Mouse (Mus musculus) ovary, postnatal 10 days (tissue): ENCODE results near the gene Tap2.
A peak's percentile ranks its signal among the peaks of the same experiment; 100 is the strongest.
"Not testable (repeated sequence)": the region's sequence is repeated elsewhere in the genome, so short reads cannot be mapped to it uniquely, and the experiment has no call there.

Experiments used
- DNase-seq: peaks from one replicate; pipeline ENCODE4 v3.0.0; 2022; ENCODE audit warnings: low spot score

The Tap2 gene

DNA sequence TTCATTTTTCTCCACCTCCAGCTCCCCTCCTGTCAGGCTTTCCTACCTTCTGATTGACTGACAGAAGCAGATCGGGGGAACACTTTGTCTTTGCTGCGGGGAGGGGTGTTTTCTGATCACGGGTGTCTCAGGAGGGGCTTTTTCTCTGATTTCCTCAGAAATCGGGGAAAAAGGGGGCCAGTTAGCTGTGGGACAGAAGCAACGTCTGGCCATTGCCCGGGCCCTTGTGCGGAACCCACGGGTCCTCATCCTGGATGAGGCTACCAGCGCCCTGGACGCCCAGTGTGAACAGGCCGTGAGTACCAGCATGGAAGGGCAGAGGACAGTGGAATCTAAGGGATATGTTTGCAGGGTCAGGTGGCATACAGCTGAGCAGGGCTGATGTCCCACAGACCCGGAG, 11.8 kb downstream of the Tap2 start:
- DNase-seq, result no peak

- no peak for DNase-seq
Measured at GRCm38 (mm10) chr17:34217216-34217928, 14.0 kb downstream of the Tap2 start.

DNA sequence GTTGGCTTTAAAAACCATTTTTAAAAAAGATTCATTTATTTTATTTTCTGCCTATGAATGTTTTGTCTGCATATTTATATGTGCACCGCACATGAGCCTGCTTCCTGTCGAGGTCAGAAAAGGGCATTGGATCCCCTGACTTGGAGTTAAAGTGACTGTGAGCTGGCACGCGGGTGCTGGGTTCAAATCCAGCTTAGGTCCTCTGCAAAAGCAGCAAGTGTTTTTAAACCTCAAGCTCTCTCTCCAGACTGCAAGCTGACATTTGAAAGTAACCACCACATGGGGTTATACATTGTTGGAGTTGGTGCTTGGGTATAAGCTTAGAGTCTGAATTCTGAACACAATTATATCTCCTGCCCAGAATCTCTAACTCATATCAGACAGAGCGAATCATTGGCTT, 14.7 kb downstream of the Tap2 start:
- DNase-seq, result no peak

GRCm38 (mm10) chr17:34218675-34219074, 15.3 kb downstream of the Tap2 start:
- no peak for DNase-seq

DNA sequence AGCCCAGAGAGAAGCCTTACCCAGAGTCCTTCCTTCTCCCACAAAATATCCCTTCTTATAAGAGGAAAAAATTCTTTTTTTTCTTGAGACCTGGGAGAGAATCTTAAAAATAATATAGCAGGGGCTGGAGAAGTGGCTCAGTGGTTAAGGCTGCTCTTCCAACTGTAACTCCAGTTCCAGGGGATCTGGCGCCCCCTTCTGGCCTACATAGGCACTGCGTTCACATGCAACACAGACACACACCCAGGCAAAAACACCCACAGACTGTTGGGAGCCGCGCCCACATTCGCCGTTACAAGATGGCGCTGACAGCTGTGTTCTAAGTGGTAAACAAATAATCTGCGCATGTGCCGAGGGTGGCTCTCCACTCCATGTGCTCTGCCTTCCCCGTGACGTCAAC, 15.8 kb downstream of the Tap2 start:
- DNase-seq, result not testable (repeated sequence)

DNA sequence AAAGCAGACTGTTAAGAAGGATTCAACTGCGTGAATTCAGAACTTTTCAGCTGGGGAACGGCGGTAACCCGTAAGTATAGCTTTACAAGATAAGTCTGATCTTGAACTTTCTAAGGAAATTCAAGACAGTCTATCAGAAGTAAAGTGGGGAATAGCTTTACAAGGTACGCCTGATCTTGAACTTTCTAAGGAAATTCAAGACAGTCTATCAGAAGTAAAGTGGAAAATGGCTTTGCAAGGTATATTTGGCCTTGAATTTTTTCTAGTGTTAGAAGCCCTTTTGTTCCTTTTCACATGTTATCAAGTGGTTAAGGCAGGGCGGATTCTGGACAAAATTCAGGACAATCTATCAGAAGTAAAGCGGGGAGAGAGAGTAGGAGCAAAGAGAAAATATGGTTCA, 16.5 kb downstream of the Tap2 start:
- DNase-seq, result not testable (repeated sequence)

DNA sequence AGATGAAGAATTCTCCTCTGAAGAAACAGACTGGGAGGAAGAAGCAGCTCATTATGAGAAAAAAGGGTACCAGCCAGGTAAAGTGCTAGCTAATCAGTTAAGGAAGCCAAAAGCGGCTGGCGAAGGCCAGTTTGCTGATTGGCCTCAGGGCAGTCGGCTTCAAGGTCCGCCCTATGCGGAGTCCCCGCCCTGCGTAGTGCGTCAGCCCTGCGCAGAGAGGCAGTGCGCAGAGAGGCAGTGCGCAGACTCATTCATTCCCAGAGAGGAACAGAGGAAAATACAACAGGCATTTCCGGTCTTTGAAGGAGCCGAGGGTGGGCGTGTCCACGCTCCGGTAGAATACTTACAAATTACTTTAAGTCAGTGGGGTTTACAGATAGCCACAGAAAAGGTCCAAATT, 17.1 kb downstream of the Tap2 start:
- not testable (repeated sequence) for DNase-seq

DNA sequence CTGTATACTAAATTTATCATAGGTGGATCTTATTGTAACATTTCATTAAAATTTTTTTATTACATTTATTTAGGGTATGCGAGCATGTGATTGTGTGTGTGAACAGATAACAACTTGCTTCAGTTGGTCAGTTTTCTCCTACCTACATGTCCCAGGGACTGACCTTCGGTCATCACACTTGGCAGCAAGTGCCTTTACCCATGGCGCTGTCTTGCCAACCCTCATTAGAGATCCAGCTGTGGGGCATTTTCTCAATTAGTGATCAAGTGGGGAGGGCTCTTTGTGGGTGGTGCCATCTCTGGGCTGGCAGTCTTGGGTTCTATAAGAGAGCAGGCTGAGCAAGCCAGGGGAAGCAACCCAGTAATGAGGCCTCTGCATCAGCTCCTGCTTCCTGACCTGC, 21.5 kb downstream of the Tap2 start:
- no peak for DNase-seq

GRCm38 (mm10) chr17:34225426-34225825, 22.1 kb downstream of the Tap2 start:
- DNase-seq, result no peak

- DNase-seq, result not testable (repeated sequence)
Measured at GRCm38 (mm10) chr17:34225911-34226310, 22.6 kb downstream of the Tap2 start.

- DNase-seq, result not testable (repeated sequence)
Measured at GRCm38 (mm10) chr17:34230971-34231370, 27.6 kb downstream of the Tap2 start.

DNA sequence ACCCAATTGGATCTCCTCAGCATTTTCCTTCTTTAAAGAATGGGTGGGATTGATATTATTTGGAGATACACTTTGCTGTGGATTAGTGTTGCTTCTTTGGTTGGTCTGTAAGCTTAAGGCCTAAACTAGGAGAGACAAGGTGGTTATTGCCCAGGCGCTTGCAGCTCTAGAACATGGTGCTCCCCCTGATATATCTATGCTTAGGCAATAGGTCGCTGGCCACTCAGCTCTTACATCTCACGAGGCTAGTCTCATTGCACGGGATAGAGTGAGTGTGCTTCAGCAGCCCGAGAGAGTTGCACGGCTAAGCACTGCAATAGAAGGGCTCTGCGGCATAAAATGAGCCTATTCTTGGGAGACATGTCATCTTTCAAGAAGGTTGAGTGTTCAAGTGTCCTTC, 28.7 kb downstream of the Tap2 start:
- DNase-seq, result not testable (repeated sequence)

GRCm38 (mm10) chr17:34234926-34235325, 31.6 kb downstream of the Tap2 start:
- DNase-seq, result peak; percentile 33

- no peak for DNase-seq
Measured at GRCm38 (mm10) chr17:34236691-34237090, 33.4 kb downstream of the Tap2 start.

GRCm38 (mm10) chr17:34237741-34238140, 34.4 kb downstream of the Tap2 start:
- no peak for DNase-seq

- no peak for DNase-seq
Measured at GRCm38 (mm10) chr17:34238706-34239105, 35.4 kb downstream of the Tap2 start, which contains the start of gene H2-Ob. Gene H2-Ob, plus strand, starts transcription at chr17:34238903.

GRCm38 (mm10) chr17:34239601-34240041, 36.3 kb downstream of the Tap2 start:
- DNase-seq, result no peak

GRCm38 (mm10) chr17:34240366-34240765, 37.0 kb downstream of the Tap2 start:
- DNase-seq, result no peak

DNA sequence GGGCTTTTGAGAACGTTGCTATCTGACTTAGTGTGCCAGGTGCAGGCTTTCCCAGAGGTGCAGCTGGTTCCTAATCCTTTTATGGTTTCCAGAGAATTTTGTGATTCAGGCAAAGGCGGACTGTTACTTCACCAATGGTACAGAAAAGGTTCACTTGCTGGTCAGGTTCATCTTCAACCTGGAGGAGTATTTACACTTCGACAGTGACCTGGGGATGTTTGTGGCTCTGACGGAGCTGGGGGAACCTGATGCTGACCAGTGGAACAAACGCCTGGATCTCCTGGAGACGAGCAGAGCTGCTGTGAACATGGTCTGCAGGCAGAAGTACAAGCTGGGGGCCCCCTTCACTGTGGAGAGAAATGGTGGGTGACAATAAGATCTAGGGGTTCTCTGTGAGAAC, 37.6 kb downstream of the Tap2 start:
- DNase-seq, result no peak

GRCm38 (mm10) chr17:34244656-34245055, 41.3 kb downstream of the Tap2 start:
- no peak for DNase-seq

DNA sequence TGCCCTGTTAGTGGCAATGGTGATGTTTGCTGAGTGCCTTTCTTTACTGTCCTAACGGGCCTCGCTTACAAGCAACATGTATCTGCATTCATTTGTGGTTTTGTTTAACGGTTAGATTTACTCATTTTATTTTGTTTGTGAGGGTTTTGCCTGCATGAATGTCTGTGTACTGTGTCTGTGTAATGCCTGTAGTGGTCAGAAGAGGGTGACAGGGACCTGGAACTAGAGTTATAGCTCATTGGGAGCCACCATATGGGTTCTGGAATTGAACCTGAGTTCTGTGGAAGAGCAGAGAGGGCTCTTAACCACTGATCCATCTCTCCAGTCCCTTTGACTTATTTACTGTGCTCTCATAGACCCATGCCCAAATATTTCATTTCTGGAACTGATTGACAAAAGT, 43.7 kb downstream of the Tap2 start:
- no peak for DNase-seq

DNA sequence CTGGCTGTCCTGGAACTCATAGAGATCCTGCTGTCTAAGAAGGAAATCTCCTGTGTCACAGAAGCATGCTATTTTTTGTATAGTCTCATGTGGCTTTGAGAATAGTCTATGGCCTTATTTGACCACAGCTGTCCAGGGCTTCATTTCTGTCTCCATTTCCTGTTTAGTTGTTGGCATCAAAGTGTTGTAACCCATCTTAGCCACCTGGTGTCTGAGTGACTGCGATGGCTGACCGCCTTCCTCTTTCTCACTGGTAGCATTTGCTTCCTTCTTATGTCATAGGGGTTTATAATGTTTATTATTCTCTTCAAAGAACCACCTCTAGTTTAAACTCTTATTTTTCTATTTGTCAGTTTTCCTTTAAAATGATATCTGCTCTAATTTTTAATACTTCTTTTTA, 45.4 kb downstream of the Tap2 start:
- DNase-seq, result no peak

GRCm38 (mm10) chr17:34249361-34249760, 46.0 kb downstream of the Tap2 start:
- no peak for DNase-seq

- DNase-seq, result no peak
Measured at GRCm38 (mm10) chr17:34249878-34250277, 46.6 kb downstream of the Tap2 start.
